Mouse (Mus musculus) adipocyte (in vitro differentiated cells): ENCODE measurements around the gene Tbpl1.

Experiments used
- DNase-seq: peaks from one replicate; pipeline ENCODE4 v3.0.0-alpha.2; 2016; ENCODE audit warnings: low spot score

Tbpl1 gene

DNA sequence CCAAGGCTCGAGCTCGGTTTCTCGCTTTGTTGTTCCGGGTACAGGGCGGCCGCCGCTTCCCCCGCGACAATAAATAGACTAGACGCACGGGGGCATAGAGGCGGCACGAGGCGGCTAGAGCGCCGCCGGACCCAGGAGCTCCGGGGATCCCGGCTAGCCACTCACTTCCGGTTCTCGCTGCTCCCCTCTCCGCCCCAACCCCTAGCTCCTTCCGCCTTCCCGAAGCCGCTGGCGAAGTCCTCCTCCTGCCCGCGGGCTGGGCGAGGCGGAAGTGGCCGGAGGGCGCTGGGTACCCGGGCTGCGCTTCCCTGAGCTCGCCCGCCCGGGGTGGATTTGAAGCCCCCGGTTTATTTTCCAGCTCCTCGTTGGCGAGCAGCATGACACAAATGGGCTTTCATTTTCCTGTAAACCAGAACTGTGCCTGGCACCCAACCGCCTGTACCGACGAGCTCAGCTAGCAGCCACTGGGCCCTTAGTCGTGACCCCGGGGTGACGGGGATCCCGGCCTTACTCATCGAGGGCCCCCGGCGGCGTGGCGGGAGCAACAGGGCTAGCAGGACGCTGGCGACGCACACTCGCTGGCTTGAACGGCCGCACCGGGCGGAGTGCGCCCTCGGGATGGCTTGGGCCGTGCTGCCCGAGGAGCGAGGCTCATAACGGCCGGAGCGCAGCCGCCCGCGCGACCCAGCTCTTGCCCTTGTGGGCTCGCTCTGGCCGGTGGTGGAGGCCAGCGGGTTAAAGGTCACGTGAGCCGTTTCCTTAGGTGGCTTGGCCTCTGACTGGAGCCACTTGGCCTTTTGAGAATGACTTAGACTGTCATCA lies at the start of gene Tbpl1:
Gene Tbpl1 (minus strand): TSS at position 667 of the 822 bp plus-strand sequence.
- peak; percentile 96 for DNase-seq

DNA sequence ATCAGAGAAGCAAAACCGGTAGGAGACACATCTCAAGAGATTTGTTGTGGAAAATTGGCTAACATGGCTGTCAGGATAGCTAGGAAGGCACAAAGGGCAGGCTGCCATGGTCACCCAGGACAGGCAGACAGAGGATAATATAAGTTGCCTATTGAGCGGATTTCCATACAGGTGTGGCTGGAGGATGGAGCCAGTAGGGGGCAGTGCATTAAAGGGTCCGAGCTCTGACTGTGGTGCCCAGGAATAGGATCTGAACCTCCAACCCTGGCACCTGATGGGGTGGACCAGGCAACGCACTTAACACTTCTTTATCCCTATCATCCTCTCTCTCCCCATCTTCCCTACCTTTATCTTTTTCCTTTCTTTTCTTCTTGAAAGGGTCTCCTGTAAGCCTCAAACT lies 49.7 kb upstream of the Tbpl1 start:
- no peak for DNase-seq

DNA sequence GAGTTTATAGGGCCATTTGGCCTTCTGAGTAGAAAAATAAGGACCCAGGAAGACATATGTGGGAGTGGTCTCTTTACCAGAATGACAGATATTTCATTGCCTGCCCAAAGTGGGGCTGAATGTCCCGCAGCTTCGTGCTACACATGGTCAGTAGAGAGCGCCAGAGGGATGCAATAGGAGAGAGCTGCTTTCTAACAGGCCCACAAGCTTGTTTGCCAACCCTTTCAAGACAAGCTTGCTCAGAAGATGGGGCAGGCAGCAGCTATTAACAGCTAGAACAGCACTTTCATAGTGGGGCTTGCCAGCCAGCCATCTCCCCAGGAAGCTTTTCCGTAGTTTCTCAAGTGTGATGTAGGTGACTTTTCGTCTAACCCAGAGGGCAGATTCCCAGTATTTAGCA lies 46.2 kb upstream of the Tbpl1 start:
- peak; percentile 24 for DNase-seq

DNA sequence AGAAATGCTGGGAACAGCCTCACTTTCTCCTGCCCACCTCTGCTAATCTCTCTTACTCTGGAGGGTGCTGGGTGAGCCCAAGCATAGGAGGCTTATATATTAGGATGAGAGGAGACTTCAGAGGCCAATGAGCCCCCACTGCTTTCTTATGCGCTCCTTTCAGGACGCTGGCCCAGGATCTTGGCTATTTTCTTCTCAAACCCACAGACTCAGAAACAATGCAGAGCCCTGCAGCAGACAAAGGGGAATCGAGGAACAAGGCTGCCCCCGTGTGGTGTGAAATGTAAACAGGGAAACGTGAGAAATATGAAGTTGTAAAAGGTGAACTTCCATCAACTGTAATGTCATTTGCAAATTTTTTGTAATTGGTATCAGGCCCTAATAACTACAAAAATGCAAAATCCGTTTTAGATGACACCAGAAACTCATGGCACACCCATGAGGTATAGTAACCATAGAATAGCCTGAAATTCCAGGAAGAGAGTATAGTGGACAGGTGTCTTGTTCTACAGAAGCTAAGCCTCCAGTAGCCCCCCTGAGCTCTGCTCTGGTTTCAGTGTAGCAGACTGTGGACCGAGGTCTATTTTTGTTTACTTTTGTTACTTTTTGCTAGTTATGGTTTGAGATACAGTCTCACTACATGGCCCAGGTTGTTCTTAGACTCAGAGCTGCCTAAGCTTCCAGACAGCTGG lies 44.4 kb upstream of the Tbpl1 start:
- peak; percentile 39 for DNase-seq

DNA sequence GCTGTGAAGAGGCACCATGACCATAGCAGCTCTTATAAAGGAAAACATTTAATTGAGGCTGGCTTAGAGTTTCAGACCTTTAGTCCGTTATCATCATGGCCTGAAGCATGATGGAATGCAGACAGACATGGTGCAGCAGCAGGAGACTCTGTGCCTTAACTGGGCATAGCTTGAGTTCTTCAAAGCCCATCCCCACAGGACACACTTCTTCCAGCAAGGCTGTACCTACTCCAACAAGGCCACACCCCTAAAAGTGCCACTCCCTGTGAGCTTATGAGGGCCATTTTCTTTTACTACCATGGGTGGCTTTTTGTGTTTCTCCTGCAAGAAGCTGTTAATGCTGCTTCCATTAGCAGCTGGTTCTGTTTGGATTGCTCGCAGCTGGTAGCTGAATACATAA lies 43.7 kb upstream of the Tbpl1 start:
- no peak for DNase-seq

DNA sequence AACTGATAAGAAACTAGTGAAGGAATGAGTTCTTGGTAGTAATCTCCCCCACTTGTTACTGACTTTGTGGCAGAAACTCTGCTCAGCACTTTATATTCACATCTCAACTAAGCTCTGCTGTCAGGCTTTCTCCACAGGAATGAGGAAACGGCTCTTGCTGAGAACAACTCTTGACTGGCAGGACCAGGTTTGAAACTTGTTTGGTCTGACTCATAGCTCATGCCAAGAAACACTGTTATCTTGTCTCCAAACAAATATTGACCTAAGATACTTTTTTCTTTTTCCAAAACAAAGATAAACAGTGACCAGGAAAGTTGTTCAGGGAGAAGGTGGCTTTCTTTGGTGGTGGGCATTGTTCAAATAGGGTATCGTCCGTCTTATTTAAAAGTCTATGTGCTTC lies 42.9 kb upstream of the Tbpl1 start:
- DNase-seq, result no peak

DNA sequence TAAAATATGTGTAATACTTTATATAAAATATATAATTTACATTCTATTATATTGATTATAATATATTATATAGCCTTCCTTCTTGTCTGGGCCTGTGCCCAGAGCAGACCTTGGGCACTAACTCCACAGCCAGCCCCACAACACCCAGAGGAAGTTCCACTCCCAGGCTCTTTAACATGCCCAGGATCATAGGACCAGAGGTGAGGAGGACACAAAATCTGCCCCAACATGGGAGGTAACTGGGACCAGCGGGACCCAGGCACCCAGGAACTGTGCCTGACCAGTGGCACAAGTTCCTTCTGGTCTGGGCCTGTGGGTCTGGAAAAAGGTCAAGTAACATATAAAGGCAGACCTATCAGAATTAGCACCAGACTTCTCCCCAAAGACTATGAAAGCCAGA lies 22.5 kb upstream of the Tbpl1 start:
- no peak for DNase-seq

DNA sequence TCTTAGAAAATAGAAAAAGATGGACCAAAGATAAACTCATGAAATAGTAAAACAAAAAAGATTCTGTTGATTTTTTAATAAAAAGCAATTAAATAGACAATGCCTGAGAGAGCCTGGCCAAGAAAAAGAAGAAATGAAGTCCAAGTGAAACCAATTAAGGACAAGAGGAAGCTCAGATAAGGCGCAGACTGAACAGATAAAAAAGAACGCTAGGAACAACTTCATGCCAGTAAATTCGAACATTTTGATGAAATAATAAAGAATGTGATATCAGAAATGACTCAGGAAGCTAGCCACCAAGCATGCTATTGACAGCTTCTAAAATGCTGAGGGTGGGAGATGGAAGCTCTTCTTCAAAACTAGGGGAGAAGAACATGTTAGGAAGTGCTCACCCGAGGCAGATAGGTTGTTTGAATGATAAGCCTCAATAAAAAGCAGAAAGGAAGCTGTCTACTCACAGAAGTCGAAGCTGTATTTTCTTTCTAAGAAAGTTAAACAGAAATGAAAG lies 19.5 kb upstream of the Tbpl1 start:
- DNase-seq, result no peak

DNA sequence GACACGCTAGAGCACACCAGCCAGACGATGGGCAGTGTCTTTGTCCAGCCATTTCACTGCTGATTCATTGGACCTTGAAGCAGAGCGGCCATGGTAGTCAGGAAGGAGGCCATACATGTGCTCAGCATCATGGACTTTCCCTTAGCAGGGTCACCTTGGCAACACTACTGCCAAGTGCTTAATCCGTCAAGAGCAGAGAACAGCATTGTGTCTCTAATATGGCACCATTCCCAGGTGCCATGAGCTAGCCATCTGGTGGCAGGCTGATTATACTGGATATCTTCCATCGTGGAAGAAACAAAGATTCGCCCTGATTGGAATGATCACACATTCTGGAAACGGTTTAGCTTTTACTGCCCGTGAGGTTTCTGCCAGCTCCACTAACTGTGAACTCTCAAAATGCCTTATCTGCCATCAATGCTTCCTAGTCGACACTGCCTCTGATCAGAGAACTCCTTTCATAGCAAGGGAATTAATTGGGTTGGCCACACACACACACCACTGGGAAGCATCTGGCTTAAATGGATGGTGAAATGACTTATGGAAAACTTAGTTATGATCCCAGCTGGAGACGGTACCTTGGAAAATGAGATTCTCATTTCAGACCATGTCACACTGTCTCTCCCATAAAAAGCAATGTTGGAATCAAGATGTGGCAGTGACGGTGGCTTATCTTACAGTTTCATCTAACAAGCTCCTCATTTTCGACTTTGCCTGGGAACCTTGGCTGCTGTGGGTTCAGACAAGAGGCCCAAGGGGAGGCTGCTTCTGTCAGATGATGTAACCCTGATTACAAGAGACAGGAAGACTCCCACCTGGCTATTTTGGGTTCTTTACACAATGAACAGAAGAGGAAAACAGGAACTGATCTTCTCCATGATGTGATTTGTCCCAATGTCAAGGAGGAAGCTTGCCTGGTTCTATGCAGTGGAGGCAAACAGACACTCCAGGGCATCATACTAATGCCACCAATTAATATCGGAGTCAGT lies 14.9 kb upstream of the Tbpl1 start:
- no peak for DNase-seq

DNA sequence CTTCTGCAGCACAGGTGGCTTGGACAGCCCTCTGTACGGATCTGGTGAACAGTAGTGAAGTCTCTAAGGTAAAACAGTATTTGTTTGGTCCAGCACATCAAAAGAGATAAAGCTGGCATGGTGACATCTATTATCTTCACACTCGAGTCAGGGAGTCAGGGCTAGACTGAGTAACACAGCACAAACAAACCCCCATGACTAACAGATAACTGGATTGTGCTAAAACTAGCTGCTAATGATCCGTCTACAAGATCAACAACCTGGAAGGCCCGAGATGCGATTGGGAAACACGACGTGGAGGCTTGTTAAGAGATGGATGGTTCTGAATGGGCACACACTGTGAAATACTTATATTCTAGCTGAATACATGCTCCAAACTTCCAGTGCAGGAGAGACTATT lies 14.2 kb upstream of the Tbpl1 start:
- DNase-seq, result no peak

DNA sequence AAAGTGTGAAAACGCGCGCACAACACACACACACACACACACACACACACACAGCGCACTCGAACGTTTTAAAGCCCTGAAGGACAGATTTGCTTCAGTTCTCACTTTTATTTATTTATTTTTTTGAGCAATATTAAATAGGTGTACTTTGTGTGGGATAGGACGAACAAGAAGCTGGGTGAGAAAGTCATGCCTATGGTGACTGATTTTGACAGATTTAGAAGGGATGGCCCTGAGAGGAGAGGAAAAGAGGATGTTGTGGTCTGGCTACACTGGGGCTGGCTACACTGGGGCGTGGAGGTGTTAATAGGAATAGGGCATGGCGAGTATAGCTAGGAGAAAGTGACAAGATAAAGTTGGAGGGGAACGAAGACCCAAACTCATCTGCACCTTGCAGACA lies 443 bp upstream of the Tbpl1 start:
- no peak for DNase-seq

DNA sequence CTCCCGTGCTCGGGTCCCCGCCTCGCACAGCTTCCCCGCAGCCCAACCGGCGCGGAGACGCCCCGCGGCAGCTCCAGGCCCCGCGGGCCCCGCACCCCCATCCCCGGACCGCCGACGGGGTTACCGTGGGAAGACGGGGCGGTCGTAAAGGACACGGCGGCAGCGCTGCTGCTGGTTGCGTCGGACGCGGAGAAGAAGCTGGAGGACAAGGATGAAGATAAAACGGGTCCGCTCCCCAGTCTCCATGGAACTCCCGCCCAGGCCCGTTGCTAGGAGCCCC lies 806 bp downstream of the Tbpl1 start:
- no peak for DNase-seq

DNA sequence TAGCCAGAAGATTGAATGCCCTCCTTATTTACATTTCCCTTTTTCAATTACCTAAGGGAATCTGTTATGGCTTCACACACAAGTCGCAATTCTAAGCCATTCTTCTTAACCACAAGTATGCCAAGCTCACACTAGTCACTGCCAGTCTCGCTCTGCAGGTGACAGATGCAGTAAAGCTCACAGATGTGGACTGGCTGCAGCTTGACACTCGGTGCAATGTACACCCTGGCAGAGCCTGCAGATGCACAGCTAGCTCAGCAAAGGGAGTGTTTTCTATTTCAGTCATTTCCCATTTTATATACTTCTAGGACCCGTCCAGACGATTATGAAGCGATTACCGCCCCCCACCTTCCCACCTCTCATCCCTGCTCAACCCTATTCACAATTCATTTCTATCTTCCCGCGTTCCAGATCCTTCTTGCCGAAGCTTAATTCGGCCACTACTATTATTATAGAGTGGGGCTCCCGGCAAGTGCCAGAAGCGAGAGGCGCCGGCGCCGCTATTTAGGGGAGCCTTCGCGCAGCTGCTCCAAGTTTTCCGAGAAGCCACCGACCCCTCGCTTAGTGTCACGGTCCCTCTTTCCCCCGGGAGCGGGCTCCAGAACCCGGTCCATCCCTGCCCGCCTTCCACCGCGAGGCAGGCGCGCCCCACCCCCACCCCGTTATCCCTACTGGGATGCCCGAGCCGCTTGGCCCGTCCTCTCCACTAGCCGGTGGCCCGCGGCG lies 1.3 kb downstream of the Tbpl1 start:
- no peak for DNase-seq

DNA sequence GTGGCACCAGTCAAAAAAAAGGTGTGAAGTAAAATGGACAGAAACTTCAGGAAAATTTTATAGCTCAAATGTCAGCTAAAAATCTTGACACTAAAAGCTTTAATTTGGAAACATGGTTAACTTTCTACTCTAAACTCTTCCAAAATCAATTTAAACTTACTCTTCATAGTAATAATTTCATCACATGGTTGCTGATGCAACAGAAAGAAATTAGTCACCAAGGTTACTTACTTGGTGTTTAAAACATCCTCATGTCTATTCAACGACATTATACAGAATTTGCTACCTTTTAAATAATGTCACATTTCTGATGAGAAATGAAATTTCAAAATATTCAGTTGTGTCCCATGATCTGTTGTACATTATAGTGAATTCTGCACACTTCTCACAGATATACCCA lies 3.5 kb downstream of the Tbpl1 start:
- DNase-seq, result no peak

DNA sequence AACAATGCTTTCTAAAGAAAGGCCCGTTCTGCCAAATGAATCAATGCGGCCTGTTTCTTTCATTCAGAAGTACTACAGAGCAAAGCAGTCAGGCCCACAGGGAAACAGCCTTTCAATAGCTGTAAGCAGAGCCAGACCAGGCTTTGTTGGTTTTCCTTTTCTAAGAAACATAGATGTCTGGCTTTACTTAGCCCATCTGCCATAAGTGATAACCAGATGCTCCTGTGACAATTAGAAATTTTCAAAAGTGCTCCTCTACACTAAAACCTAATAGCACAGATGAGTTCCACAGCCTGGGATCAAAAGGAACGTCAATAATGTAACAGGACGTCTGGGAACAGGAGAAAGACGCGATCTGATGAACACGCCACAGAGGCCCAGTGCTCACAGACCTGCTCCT lies 5.4 kb downstream of the Tbpl1 start:
- no peak for DNase-seq

DNA sequence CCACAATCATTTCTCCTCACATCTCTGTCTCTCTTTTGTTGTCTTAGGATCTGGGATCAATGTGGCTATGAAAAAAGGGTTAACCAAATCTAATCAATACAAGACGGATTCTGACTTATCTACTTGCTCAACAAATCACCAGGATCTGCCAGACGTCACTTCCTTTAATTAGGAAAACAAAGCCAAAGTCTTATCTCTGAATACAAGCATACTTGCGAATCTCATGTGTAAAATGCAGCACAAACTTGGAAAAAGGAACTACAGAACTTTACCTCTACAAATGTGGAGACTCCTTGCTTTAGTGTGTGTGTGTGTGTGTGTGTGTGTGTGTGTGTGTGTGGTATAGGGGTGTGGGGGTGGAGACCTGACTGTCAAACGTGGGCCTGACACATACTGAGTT lies 6.6 kb downstream of the Tbpl1 start:
- no peak for DNase-seq

DNA sequence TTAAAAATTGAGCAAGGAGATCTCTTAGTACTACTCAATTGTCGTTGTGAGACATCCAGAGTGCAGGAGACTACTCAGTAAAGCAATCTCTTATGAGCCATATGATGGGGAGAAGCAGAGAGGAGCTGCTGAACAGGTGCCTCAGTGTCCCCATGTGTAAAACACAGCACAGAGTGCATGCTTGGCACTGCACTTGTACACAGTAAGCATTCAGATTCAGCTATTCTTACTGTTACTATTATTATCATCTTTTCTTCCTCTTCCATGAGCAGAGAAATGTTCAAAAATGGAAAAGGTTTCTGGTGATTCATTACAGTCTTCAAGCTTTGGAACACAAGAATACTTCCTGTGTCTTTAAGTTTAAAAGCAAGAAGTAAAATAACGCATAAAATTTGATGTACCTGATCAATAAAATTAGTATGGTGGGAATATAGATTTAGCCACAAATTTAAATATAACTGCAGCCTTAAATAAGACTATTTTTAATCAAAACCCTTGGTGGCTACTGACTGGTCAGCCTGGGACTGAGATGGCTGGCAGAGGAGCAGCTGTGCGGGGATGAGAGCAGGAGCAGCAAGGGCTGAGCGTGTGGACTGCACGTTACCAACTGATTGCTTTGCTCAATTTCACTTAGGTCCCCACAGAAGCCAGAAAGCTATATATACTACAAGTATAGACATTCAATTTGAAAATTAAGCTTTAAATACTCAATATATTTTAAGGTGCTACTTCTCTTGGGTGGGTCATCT lies 10.8 kb downstream of the Tbpl1 start:
- DNase-seq, result no peak

DNA sequence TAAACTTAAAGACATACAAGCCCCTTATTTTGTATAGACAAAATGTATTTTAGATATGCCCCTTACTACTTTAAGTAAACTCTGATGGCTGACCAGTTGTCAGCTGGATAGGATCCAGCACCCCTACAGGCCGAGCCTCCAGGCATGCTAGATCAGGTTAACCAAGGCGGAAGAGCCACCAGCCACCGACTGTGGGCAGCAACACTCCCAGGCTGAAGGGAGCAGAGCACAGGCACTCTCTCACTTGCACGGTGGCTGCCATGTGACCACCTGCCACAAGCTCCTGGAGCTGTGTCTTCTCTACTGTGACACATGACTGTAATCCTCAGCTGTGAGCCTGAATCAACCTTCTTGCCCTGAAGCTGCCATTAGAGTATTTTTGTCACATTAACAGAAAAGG lies 13.3 kb downstream of the Tbpl1 start:
- DNase-seq, result no peak

DNA sequence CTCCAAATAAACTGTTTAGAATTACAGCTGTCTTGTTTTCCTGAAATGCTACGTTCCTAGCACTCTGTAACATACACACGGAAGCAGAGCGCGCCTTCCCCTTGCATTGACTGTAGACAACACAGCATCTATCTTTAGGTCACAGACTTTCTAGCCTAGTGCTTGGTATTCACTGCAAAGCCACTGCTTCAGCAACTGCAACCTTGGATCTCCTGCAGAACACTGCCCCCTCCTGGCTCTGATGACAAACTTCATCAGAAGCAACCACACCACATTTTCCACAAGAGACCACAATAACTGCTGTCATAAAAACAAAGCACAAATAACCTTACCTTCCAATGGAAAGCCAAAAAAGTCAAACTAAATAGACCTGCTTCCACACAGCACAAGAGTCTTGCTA lies 17.2 kb downstream of the Tbpl1 start:
- DNase-seq, result peak; percentile 50

DNA sequence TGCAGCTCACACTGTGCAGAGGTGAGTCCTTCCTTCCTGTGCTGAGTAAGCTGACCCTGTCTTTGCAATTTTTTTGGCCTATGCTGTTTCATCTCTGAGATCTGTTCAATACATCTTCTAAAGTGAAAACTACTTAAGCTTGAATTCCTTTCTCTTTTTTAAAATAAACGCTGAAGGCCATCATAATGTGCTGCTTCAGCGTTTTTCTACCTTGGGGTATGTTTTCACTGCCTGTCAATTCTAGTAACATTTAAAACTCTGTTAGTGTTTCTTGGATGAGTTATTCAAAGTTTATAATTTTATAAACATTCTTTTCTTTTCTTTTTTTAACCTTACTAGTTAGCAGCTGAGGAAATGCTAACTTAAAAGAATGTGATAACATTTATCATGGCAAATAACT lies 18.8 kb downstream of the Tbpl1 start:
- no peak for DNase-seq

DNA sequence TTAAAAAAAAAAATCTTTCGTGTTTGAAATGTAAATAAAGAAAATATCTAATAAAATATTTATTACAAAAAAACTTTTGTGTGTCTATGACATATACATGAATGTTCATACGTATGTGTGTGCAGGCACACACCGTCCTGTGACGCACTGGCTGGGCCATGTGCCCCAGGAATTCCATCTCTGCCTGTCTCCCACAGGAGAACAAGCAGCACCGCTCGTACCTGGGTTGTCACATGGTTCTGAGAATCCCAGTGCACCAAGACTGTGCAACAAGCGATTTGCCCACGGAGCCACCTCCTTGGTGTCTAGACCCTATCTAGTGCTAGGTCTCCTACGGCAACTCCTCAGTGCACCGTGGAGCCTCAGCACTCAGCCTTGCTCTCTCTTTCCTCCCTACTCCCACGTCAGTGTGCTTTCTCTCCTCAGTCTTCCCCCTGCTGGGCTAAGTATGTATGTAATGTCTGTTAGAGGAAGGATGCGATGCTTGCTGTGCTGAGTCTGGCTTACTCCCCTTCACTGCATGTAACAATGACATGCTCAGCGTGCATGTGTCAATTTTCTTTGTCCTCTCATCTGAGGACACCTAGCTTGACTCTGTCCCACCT lies 21.5 kb downstream of the Tbpl1 start:
- no peak for DNase-seq
